Mouse (Mus musculus): ENCODE data around the gene Rcn1.

The Rcn1 gene

DNA sequence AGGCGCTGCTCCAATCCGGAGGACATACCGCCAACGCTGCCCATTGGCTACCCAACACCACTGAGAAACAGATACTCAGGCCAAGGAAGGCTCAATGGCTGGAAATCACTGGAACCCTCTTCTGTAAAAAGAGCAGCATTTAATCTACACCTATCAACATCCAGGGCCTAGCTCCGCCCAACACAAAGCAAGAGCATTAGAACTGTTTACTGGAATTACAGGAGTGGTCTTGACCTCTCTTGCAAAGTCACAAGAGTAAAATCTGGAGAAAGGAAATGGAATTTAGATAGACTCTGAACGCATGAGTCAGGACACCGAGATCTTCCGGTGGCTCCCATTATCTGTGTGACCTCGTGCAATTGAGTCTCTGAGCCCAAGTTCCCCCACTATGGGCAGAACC lies 3.1 kb downstream of the Rcn1 start:
- in situ Hi-C loops (cut with MboI, MseI) = no loop called here

DNA sequence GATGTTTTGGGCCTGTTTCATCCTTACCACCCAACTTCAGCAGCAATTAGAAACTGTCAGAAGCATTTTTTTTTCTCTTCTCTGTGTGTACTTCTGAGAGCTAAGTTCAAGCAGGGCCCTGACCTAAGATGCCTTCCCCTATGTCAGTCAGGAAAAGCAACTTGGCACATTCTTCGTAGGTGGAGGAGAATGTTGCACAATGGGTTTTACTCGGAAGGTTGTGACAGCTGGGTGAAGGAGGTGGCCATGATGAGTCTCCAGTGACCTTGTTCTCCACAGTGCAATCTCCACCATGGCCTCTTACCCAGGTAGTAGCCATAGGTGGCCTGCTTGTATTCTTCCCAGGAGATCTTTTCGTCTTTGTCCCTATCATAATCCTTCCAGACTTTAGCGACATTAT lies 4.7 kb downstream of the Rcn1 start:
- in situ Hi-C loops (cut with MboI, MseI) = no loop called here

DNA sequence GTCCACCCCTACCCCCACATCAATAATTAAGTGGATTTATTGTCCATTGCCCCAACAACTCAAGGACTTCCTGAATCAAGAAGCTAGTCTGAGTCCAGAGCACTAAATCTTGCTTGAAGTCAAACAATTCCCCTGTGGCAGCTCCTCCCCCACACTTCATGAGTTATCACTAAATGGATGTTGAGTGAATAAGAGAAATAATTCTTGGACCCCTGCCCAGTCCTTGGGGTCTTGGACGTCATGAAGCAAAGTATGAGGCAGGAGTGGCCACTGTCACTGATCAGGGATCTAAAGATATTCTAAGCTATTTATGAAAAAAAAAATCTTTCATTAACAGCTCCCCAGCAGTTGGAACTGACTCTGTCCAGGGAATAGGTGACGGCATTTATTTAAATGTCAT lies 6.6 kb downstream of the Rcn1 start:
- in situ Hi-C loops (cut with MboI, MseI) = no loop called here

DNA sequence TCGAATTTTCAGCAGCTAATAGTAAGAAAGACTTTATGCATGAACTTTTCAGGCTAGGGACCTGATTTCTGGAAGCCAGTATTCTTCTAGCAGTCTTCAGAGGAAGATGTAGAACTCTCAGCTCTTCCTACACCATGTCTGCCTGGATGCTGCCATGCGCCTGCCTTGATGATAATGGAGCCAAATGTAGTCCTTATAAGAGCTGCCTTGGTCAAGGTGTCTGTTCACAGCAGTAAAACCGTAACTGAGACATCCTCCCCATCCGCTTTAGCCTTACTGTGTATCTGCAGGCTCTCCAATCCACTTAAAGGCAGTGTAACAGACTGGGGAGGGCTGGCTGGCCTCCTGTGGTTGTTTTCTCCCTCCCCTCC lies 7.7 kb downstream of the Rcn1 start:
- in situ Hi-C loops (cut with MboI, MseI) = no loop called here

DNA sequence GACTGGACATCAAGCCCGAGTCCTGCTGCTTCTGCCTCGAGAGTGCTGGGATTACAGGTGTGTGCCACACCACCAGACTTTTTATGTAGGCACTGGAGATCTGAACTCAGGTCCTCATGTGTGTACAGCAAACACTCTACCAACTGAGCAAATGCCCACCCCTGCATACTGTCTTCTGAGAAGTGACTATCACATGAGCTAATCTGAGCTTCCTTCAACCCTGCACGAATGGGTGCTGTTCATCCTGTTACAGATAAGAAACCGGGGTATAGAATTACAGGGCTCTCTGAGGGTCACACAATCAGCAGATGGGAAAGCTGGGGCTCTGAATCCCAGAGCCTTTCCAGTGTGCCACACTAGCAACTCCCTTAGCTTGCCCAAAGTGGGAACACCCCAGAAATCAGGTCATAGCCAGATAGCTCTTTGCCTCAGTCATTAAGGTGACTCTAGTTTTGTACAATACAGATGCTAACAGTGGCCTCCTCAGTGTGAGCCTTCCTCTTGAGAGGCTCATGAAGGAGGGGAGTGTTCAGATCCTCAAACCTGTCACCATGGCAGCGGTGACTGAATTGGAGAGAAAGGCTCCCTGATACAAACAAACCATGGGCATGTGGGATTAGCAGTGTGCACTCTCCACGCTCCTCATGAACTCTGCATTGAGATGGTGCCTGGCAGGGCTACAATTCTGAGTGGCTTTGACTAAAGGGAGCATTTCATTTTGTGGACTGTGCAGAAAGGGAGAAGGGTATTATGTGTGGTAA lies 8.3 kb downstream of the Rcn1 start:
- in situ Hi-C loops (cut with MboI, MseI) = no loop called here

DNA sequence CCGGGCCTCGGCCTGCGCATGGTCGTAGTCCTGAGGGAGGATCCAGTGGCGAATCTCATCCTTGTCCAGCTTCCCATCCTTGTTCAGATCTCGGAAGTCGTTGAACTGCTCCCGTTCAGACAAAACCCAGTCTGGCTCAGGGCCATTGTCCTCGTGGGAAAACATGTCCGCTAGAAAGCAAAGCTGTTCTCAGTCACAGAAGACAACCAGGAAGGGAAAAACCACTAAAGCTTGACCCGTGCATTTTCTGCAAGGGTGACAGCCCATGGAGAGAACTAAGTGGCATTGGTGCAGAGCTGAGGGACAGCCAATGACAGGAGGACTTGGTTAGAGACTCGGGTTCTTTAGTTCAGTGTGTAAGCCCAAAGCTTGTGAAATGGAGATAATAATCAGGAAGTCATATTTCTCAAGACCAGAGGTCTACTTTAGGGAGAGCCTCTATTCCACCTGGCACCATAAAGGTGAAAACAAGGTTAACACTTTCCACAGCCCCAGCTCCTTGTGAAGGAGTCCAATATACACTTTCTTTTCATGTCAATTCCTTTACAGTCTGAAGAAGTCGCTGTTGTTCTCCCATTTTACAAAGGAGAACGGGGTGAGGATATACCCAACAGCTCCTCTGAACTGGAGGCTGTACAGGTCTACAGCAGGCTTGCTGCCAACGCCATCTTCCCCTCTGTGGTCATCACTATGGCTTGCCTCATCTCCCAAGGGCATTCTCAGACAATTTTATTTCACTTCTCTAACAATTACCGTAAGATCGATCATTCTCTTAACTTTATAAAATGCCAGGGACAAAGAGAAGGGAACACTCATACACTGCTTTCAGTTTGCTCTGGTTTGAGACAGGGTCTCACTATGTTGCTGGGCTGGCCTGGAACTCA lies 9.9 kb downstream of the Rcn1 start:
- in situ Hi-C loops (cut with MboI, MseI) = no loop called here

DNA sequence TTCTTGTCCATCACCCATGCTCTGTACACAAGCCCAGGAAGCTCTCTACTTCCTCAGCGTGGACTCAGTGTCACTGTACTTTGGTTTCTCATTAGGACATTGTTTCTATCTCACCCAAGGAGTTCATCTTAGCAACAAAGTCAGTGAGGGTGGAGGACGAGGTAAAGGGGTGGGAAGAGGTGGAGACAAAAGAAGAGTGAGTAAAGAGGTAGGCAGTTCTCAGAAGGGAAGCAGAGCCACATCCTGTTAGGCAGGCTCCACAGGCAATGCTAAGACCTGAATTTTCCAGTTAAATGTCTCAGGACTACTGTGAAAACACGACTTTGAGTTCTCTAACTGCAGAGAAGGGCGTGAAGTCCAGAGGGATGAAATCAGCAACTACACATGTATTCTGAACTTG lies 12.7 kb downstream of the Rcn1 start:
- in situ Hi-C loops (cut with MboI, MseI) = no loop called here

DNA sequence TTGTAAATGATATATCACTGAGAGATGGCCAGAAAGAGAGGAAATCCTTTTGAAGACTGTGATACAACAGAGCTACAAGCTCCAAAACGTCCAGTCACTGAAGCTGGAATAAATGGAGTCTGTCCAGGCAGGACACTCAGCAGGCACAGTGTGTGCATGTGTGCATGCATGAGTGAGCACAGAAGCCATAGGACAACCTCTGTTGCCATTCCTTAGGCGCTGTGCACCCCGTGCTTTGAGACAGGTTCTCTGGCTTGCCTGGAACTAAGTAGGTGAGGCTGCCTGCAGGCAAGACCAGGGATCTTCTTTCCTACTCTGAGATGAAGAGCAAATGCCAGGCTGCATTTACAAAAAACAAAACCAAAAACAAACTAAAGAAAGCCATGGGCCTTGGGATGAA lies 14.1 kb downstream of the Rcn1 start:
- in situ Hi-C loops (cut with MboI, MseI) = no loop called here

DNA sequence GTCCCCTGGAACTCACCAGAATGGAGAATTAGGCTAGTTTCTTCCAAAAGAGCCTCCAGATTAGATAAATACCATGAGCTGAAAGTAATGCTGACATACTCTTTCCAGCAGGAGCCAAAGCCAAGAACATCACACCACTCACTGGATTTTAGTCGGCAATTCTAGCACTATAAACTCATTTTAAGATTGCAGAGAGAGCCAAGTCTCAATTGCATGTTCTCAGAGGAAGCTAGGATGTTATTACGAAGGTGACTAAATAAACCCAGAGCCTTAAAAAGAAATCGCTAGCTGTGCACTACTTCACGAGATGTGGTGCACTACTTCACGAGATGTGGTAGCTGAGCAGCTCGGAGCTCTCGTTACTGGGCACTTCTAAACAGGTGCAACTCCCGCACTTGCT lies 16.1 kb downstream of the Rcn1 start:
- in situ Hi-C loops (cut with MboI, MseI) = no loop called here

DNA sequence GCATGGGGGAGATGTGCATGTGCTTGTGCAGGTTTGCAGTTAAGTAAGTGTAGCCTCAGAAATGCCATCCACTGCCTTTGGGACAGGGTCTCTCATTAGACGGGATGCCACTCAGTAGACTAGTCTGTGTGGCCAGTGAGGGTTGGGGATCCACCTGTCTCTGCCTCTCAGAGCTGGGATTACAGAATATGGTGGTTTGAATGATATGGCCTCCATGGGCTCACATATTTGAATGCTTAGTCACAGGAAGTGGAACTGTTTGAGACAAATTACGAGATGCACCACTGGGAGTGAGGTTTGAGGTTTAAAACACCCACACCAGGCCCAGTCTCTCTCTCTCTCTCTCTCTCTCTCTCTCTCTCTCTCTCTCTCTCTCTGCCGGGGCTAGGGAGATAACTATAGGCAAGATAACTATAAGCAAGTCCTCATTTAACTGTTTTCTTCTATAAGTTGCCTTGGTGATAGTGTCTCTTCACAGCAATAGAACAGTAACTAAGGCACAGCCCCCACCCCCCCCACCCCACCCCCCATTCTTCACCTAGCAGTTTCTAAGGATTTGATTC lies 18.3 kb downstream of the Rcn1 start:
- in situ Hi-C loops (cut with MboI, MseI) = no loop called here

DNA sequence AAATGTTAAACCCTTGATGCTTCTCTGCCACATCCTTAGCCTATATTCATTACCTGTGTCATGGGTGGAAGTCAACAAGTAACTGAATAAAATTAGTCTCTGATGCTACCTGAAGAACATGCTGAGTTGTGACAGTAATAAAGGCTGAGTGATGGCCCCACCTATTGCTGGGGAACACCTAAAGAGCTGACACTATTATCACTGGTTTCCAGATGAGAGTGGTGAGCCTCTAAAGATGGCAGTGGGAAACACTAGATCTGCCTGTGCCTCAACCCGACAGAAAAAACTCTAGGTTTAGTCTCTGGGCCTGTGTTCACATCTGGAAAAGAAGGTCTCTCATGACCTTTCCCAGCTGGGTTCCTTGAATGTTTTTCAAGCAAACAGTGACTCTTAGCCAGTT lies 19.4 kb downstream of the Rcn1 start:
- in situ Hi-C loops (cut with MboI, MseI) = no loop called here

DNA sequence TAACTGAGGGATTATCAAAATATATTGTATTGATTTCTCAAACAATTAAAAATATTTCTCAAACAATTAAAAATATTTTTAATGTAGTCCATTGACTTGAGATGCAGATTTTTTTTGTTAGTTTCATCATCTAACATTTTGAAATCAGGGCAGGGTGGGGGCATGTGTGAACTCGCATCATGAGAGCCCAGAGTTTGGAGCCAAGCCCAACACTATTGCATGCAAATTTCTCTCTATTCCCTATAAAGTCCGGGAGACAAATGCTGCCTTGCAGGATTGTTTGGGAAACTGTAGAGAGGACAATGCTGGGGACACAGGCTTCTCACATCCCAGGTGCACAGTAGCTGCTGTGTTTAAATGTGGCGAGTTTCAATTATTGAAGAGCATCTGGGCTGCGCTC lies 23.4 kb downstream of the Rcn1 start:
- in situ Hi-C loops (cut with MboI, MseI) = no loop called here

DNA sequence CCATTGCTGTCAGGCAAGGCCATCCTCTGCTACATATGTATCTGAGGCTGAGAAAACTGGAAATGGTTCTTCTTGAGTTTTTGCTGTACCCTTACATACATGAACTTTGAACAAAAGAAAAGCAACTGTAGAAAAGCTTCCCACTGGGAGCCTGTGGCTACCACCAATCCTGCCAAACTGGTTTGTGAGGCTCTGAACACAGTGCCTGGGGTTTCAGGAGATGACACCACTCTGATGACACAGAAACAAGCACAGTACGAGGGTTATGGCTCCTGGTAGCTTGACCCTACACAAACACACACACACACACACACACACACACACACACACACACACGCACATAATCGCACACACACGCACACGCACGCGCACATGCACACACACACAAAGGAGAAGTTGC lies 23.9 kb downstream of the Rcn1 start:
- in situ Hi-C loops (cut with MboI, MseI) = no loop called here

DNA sequence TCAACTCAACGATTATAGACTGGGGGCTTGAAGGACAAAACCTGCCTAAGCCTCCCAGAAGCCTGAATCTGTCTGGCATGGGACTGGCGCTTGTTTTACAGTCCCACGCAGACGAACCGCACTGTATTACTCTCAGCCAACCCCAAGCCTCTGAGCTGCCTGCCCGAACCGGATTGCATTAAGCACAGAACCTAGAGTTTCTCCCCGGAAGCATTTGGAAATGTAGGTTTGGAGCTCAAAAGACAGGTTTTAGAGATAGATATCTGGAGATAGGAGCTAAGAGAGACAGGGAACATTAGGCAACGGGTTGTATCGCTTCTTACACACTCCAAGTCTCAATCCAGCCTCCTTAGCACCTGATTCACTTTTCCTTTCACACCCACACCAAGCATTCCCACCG lies 25.5 kb downstream of the Rcn1 start:
- in situ Hi-C loops (cut with MboI, MseI) = no loop called here

DNA sequence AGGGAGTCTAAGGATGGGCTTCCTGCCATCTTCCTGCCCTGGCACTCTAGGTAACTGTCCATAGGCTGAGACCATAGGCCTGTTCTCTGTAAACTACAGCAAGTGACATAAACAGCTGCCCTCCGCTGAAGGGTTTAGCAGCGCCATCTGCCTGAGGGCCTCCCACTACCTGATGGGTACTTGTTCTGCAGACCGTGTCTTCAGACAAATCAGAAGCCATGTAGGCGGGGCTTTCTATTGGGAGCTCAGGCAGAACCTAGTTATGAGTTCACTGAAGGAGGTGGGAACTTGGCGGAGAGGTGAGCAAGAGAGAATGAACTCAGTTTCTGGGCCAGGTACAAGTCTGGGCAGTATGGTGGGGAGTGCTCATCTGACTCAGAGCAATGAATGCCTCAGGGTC lies 26.4 kb downstream of the Rcn1 start:
- in situ Hi-C loops (cut with MboI, MseI) = no loop called here

DNA sequence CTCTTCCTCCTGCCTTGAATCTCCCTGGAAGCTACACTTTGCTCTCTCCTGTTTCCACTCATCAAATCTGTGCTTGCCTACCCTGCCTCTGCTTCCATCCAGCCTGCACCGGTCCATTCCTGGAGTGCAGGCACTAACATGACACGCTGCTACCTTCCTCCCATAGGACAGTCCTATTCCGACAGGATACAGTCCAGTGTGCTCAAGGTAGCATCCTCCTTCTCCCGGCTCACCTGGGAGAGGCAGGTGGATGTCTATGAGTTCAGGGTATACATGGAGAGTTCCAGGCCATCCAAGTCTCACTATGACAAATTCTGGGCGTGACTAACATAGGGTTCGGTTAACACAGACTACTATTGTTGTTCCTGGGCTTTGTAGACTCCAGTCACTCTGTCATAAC lies 27.0 kb downstream of the Rcn1 start:
- in situ Hi-C loops (cut with MboI, MseI) = no loop called here

DNA sequence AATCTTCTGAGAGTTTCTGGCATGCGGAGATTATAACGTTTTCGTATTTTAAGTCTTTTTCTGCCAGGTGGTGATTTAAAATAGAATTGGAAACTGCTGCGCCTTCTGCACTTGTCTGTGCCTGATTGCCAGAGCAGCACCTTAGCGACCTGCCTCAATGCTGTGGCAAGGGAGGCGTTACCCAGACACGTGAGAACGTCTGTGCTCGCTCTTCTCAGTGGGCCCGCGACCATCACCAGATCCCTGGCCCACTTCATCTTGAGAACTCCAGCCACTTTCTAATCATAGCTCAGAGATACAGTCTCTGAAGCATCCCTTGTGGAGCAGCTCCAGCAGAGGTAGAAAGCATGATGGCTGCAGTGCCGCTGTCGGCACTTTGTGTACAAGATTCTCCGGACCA lies 28.4 kb downstream of the Rcn1 start:
- in situ Hi-C loops (cut with MboI, MseI) = no loop called here

DNA sequence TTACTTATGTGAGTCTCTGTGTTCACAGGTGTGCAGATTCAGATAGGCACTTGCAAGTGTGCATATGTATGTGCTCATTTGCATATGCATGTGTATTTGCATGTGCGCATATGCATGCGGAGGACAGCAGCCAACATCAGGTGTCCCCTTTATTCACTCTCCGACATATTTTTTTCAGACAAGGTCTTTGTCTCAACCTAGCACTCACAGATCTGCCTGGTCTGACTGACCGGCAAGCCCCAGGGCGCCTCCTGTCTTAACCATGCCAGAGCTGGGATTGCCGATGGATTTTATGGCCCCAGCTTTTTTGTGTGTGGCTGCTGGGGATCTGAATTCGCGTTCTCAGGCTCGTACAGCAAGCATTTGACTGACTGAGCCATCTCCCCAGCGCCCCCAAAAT lies 28.9 kb downstream of the Rcn1 start:
- in situ Hi-C loops (cut with MboI, MseI) = no loop called here

DNA sequence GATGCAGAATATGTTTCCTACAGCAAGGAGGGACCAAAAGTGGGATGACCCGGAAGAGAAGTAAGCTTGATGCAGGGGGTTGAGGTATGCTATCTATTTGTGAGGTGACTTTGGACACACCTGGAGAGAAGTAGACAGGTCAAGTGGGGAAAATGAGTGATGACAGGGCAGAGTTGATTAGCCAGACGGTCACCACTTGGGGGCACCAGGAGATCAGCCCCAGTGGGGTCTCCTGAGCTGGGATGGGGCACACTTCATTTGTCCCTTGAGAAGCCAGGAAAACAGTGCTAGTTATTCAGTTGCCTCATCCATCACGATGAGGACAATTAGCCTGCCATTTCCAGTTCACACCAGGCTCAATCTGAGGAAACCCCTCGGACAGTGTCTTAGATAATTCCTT lies 31.5 kb downstream of the Rcn1 start:
- in situ Hi-C loops (cut with MboI, MseI) = no loop called here

DNA sequence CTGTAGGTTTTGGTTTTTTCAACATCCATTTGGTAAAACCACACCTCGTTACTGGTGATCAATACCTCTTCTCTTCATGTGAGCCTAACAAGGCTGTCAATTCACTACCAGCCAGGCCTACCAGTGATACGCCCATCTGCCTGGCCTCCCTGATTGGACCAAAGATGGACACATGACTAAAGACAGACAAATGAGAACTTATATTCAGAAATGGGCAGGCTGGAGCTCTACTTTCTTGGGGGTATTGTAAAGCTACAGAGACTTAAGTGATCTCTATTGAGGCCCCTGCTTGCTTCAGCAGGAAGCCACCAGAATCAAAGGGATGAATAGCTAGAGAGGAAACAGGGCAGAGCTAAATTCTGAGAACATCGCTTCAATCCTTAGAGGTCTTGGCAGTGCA lies 41.1 kb downstream of the Rcn1 start:
- in situ Hi-C loops (cut with MboI, MseI) = no loop called here

DNA sequence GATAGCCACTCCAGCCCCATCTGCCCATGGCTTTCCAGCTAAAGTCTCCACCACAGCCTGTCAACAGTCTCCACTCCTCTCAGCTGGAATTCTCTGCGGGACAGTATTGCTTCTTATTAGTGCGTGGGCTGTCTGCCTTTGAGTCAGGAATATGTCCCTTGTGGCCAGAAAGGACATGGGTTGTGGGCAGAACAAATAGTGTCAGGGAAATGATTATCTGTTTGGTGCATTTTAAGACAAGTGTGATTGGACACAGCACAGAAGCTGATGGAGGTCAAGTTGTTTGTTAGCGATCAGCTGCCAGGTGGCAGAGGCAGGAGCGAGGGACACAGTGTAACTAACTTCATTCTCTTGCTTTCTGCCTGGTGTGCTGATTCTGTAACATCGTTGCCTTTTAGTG lies 42.3 kb downstream of the Rcn1 start:
- in situ Hi-C loops (cut with MboI, MseI) = no loop called here

DNA sequence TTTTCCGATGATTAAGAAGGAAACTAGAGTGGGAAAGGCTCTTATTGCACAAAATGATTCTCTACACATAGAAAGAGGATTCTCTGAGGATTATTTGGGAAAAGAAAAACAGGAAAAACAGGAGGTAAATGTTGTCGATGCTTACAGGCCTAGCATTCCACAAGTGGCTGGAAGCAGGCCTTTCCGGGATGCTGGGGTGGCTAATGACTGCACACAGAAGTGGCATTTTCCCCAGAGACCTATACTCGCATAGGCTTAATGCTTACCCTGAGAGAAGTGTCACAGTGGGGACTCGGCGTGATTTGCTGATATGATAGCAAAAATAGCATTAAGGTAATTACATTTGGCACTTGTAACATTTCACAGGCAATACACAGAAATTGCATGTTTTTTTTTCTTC lies 50.2 kb downstream of the Rcn1 start:
- in situ Hi-C loops (cut with MboI, MseI) = loop anchor here (25.0 kb wide), 1 partner anchor 738 kb away; no protein-coding TSS in a partner anchor

DNA sequence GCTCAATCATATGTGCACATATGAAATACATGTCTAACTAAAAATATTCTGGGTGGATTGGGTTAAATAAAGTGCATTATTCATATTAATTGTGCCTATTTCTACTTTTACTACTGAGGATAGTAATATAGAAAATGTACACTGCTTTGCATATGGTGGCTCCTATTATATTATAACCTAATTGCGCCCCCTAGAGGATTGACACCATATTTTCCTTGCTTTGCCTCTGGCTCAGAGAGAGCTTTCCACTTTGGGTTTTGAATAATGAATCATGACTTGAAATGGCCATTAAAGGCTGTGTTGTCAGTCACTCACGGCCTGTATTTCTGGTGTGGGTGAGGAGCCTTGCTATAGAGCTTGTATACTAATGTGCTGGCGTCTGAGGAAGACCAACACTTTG lies 59.1 kb downstream of the Rcn1 start:
- in situ Hi-C loops (cut with MboI, MseI) = loop anchor here (5.0 to 25.0 kb wide), 2 partner anchors 87 to 747 kb away; no protein-coding TSS in a partner anchor
